Mouse (Mus musculus) bone marrow macrophage, adult 2 months (primary cell): ENCODE measurements around the gene Eif4e2. TPM values are rescaled to one million over a fixed set of nuclear protein-coding genes. Genes with fewer than 3 reads are reported as not detected.

Experiments used
- H3K27ac ChIP-seq: 2 replicates; pipeline ENCODE4 v1.5.1; 2012; ENCODE audit warnings: low read depth, low read length; ENCODE audit not compliant: insufficient read depth
- H3K4me1 ChIP-seq: 2 replicates; pipeline ENCODE4 v1.6.1; 2012; ENCODE audit warnings: low read length; ENCODE audit not compliant: control insufficient read depth, insufficient read depth
- H3K4me3 ChIP-seq: 2 replicates; pipeline ENCODE4 v1.5.1; 2012; ENCODE audit warnings: mild to moderate bottlenecking, low read length, moderate library complexity; ENCODE audit not compliant: insufficient read depth
- CTCF ChIP-seq: IDR thresholded peaks from 2 replicates; pipeline ENCODE4 v1.5.1; 2012; ENCODE audit warnings: low read depth, mild to moderate bottlenecking, low read length, moderate library complexity
- POLR2A ChIP-seq: IDR thresholded peaks from 2 replicates; pipeline ENCODE4 v1.6.1; 2012; ENCODE audit warnings: mild to moderate bottlenecking, low read depth, low read length, borderline replicate concordance
- polyA plus RNA-seq: library from polyadenylated mRNA; stranded (reverse); fragments of >200 nt; gene quantifications from 2 replicates; pipeline ENCODE4 v1.2.4, GENCODE M21; 2012; ENCODE audit not compliant: missing spikeins, insufficient read depth, insufficient read length

The Eif4e2 gene
- polyA plus RNA-seq, result 97.9 and 99.5 TPM in 2 replicates

DNA sequence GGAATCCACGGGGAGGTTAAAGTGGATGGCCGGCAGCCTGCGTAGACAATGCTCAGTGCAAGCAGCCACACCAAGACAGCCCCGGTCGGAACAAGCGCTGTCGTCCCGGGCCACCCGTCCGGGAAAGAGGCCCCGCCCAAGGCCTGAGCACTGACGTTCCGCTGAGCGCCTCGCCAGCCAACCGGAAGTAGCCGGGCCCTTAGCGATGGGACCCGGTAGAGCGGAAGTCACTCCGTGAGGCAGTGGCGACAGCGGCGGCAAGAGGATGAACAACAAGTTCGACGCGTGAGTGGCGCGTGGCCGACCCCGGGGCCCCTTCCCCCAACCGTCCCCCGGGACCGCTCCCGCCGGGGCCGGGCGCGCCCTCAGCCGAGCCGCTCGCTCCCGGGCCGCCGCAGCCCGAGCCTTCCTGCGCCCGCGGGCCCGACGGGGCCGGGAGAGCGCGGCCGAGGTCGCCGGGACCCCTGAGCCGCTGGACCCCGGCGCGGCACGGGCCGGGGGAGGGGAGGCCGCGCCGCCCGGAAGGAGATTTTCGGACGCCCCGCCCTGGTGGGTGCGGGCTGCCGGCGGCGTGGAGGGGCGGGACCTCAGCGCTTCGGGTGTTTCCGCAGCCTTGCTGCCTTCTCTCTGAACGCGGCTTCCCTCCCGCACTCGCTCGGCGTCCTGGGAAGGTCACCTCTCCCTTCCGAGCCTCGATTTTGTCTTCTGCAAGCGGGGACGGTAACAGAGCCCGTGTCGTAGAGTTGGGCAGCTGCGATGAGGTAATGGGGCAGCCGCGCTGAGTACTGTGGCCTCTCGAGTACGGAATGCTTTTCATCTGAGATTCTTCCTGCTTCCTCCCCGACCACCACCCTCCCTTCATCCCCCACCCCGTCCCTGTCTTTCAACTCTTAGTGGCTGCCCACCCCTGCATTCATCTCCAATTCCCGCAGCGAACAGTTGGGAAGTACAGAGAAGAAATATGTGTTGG, at the start of gene Eif4e2:
Eif4e2 (plus strand) TSS at position 180 of the 970 bp plus-strand sequence.
- TF ChIP-seq POLR2A, result no peak; the same call in 1 of the 2 replicates
- no peak for TF ChIP-seq CTCF
- Histone ChIP-seq H3K4me3 (peak within 1 kb of the TSS; percentile 94), H3K4me1 (peaks cover 20% of the 10 kb centered on the region), H3K27ac (peak within 1 kb of the TSS; percentile 86)

DNA sequence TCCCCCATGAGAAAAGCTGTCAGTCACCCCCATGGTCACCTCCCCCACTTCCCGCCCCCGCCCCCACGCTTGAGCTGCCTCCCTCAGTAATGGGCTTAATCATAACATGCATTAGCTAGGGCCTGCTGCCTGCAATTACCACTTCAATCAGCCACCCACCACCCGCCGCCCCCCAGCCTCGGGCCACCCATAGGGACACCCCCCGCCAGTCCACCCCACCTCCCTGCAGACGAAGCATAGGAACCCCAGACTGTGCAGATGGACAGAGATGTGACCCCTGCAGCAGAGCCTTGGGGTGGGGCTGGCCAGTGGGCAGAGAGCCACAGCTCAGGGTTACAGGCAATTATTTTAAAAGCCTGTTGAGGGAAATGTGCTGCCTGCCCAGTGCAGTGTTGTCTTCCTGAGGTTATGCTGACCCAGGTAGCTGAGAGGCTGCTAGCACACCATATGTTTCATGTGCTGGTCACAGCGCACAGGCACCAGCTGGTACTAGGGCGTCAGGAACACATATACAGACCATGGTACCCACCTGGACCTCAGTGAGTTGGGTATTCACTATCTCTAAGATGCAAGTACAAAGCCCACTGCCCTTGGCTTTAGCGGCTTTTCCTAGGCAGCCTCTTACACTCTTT, 49.4 kb upstream of the Eif4e2 start:
- no peak overlapping the region for H3K27ac ChIP-seq
- no peak overlapping the region for H3K4me3 ChIP-seq
- H3K4me1 ChIP-seq, result no peaks in the 10 kb centered on the region
- TF ChIP-seq CTCF (no peak), POLR2A (no peak)

DNA sequence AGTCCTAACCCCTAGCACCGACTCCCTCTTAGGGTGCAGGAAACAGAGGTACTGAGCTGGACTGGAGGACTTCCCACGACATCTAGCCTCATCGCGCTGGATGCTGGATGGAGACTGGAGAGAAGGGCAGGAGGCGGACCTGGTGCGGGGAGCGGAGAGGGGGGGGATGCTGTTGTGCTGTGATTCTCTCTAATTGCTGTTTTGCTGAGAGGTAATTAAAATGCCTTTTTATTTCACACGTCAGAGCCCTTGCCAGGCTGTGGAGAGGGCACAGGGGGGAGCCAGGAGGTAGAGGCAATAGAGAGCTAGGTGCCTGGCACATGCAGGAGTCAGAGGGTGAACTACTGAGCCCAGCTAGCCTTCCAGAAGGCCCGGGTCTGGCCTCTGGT, 48.9 kb upstream of the Eif4e2 start:
- Histone ChIP-seq H3K4me3 (no peak overlapping the region), H3K27ac (no peak overlapping the region), H3K4me1 (no peaks in the 10 kb centered on the region)
- TF ChIP-seq POLR2A (no peak), CTCF (no peak)

DNA sequence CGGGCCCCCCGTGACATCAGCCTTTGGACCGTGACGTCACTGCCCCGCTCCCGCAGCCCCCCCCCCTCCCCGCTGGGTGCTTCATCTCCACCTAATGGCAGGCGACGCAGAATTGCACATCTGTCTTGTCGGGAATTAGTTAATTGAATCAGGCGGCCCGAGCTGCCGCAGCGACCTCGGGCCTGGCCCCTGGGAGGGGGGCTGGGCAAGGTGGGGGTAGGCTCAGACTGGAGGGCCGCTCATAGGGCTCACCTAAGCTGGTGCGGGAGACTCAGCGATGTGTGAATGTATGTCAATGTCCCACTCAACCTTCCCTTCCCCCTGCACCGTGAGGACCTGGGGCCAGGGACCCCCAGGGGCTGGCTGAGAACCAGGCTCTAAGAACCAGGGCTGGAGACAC, 43.3 kb upstream of the Eif4e2 start:
- Histone ChIP-seq H3K27ac (no peak overlapping the region), H3K4me3 (no peak overlapping the region), H3K4me1 (0 out of 2 replicates have a peak, but pooled peaks cover under 1% of the 10 kb centered on the region)
- TF ChIP-seq CTCF, result no peak
- no peak for TF ChIP-seq POLR2A

DNA sequence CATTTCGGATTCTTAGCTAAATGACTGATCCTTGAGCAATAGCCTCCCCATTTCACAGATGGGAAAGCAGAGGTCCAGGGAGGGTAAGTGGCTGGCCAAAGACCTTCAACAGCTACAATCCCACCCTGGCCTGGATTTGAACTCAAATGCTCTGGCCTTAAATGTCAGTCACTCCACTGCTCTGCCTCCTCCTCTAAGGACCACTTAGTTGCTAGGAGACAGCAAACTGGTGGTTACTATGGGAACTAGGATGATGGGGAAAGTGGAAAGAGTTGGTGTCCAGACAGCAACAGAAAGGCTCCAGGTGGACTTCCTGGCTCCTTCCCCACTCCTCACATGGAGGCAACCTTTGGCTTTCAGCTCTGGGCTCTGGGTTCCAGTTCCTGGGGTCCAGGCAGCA, 42.4 kb upstream of the Eif4e2 start:
- no peak for TF ChIP-seq POLR2A
- no peak for TF ChIP-seq CTCF
- Histone ChIP-seq H3K27ac (no peak overlapping the region), H3K4me3 (no peak overlapping the region), H3K4me1 (0 out of 2 replicates have a peak, but pooled peaks cover 3% of the 10 kb centered on the region)

DNA sequence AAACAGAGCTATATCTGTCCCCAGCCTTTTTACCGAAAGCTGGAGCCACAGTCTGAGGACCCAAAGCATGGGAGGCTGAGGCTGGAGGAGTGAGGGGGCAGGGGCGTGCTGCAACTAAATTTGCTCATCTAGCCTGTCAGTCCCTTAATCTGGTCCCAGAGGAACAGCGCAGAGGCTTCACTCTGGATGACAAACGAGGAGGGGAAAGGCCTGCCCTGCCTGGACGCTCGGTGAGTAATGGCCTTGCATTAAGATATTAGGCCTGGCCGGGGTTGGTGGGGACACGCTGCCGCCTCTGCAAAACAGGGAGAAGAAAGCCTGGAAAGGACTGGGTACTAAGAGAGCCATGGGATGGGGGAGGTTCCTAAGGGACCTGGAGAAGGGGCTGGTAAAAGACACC, 41.4 kb upstream of the Eif4e2 start:
- TF ChIP-seq POLR2A (no peak), CTCF (no peak)
- no peak overlapping the region for H3K4me3 ChIP-seq
- 0 out of 2 replicates have a peak, but pooled peaks cover 3% of the 10 kb centered on the region for H3K4me1 ChIP-seq
- H3K27ac ChIP-seq, result no peak overlapping the region

DNA sequence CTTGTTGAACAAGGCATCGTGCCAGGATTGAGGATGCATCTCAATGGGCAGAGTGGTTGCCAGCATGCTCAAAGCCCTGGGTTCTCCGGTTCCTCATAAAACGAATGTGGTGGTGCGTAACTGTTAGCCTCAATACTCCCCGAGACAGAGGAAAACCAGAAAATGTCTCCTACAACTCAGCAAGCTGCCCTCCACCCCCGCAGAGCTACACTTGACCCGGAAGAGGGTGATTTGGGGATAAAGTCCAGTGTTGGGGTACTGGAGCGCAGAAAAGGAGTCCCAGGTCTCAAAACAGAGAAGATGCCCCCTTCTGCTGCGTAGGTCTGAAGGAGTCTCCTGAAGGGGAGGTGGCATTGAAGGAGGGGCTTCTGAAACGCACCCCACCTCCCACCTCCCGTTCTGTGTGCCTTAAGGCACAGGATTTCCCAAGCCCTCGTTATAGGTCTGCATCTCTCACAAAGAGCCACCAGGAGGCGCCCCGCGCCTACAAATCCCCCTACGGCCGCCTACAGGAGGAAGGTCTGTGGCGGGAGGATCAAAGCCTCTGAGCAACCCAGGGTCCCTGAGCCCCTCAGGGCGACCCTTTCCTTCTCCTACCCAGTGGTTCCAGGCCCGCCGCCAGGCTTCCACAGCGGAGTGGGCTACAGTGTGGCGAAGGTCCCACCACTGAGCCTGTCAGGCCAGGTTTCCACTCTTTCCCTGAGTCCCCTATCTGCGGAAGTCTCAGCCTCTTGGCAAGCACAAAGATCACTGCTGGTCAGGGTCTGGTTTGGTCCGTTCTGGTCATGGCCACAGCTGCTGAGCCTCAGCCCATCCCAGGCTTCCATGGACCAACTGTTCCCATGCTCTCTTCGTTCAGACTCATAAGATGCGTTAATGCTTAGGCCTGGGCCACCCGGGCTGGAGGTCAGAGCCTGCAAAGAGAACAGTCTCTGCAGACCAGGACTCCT, 39.4 kb upstream of the Eif4e2 start:
- Histone ChIP-seq H3K27ac (no peak overlapping the region), H3K4me1 (0 out of 2 replicates have a peak, but pooled peaks cover 5% of the 10 kb centered on the region), H3K4me3 (no peak overlapping the region)
- TF ChIP-seq CTCF (peak; percentile 92), POLR2A (no peak)

DNA sequence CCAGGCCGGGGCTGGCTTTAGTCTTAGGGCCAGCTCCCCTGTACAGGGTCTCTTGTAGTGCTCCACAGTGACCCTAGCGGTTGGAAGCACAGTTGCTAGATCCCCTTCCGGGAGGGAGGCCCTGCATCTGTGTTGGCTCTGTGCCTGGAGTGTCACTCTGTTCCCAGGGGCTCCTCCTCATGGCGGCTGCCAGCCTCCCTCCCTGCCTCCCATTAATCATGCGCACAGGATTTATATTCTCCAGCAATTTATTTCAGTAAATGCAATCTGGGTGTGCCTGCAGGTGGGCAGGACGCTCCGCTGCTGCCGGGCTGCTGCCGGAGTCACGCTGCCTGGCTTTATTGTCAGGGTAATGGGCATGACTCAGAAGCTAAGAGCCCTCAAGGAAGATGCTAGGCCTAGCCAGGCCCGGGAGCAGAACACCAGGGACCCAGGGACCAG, 37.8 kb upstream of the Eif4e2 start:
- Histone ChIP-seq H3K4me3 (no peak overlapping the region), H3K27ac (no peak overlapping the region), H3K4me1 (peaks cover 16% of the 10 kb centered on the region)
- TF ChIP-seq POLR2A (no peak), CTCF (no peak)

DNA sequence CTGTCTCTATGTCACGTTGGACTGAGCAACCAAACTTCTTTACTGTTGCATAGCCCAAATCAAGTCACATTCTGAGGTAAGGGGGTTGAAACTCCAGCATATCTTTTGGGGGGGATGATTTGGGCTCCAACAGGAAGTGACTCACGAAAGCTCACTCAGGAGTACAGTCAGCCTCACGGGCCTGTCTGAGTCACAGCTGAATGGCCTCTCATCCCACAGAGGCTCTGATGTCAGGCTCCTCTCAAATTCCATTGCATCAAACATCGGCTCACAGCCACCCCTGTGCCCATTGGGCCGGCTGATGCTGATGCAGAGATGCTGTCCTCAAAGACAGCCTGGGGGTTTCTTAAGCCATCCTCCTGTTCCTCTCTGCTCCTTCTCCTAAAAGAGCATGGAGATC, 32.8 kb upstream of the Eif4e2 start:
- Histone ChIP-seq H3K27ac (peak overlapping the region; percentile 75), H3K4me3 (no peak overlapping the region), H3K4me1 (peaks cover 28% of the 10 kb centered on the region)
- TF ChIP-seq POLR2A, result no peak
- no peak for TF ChIP-seq CTCF
